Mouse (Mus musculus) right cerebral cortex, postnatal 10 days (tissue): Measurements from ENCODE around the gene Tmem39a.

Experiments
- DNase-seq, 2 experiments: peaks; one replicate each; pipeline ENCODE4 v3.0.0; 2021; ENCODE audit warnings: low spot score in 2 of 2

Tmem39a gene

GRCm38 (mm10) chr16:38632147-38632546 is 73.6 kb downstream of the Tmem39a start:
- DNase-seq = peak in 1 of 2 experiments; percentile 68

- DNase-seq = no peak
These were observed 77.4 kb downstream of the Tmem39a start for GRCm38 (mm10) chr16:38635833-38636390.

- DNase-seq = no peak
These were observed 78.2 kb downstream of the Tmem39a start for GRCm38 (mm10) chr16:38636682-38637081.

- no peak for DNase-seq
These were observed 78.6 kb downstream of the Tmem39a start for GRCm38 (mm10) chr16:38637085-38637484.
